Mouse (Mus musculus): ENCODE results near the gene Gm21244.
"Not testable (repeated sequence)": the region's sequence is repeated elsewhere in the genome, so short reads cannot be mapped to it uniquely, and the experiment has no call there.

DNA sequence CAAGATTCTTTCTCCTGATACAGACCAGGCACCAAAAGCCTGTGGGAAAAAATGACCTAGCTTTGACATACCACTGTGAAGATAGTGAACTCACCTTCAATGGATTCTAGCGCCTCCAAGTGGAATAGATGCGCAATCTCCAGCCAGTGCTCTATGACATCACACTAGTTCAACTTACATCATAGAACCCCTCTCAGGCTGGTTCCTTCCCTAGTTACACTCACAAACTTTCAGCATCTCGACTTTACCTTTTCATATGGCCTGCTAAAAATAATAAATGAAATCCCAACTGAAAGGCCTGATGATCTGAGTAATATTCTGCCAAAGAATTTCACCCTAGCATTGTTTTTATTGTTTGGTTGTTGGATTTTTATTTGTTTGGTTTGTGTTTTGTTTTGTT, at the start of gene Gm21244:
- TF ChIP-seq CTCF, EP300 (IDR thresholded peaks at IDR 0.05; ENCODE audit: low read depth): not testable (repeated sequence)

All from liver, postnatal 0 days (tissue).